Comparison of ENCODE assay signal across 8 mouse cellular contexts in genomic region chr7:19506326-19506725, GRCm38 (mm10). TPM values are rescaled to one million over a fixed set of nuclear protein-coding genes. Genes with fewer than 3 reads are reported as not detected.
DNase-seq lines count a peak whose midpoint lies in the region; ATAC-seq and TF ChIP-seq lines count a peak whose summit lies in the region.

No protein-coding gene starts in this region.

- DNase-seq in kidney, postnatal 14 days: no peak
- no peak for DNase-seq in brain, embryonic 14.5 days (ENCODE audit: low read depth)
- DNase-seq in hindbrain, postnatal 0 days (ENCODE audit: low spot score): no peak
- DNase-seq in layer of hippocampus, adult 11-12 months (ENCODE audit: low spot score): no peak
- DNase-seq in right cerebral cortex, adult 2 months (ENCODE audit: low spot score in 2 of 2): no peak
- DNase-seq in urinary bladder, postnatal 4 days (ENCODE audit: low spot score in 2 of 2): no peak

- H3K4me1 ChIP-seq in kidney, embryonic 14.5 days (ENCODE audit: control insufficient read depth, insufficient read depth, low read length): peaks cover 8% of the 10 kb centered on the region; the same call in 1 of the 2 replicates
- peaks cover 11% of the 10 kb centered on the region; the same call in 1 of the 2 replicates for H3K4me1 ChIP-seq in hindbrain, postnatal 0 days (ENCODE audit: insufficient read depth, low read length)
- H3K4me1 ChIP-seq in neural tube, embryonic 12.5 days: peaks cover 17% of the 10 kb centered on the region

- no peak for ATAC-seq in kidney, embryonic 14.5 days (ENCODE audit: low FRiP score, low TSS enrichment)
- no peak for ATAC-seq in hindbrain, postnatal 0 days
- no peak for ATAC-seq in neural tube, embryonic 12.5 days (ENCODE audit: low FRiP score, low read depth)

- TF ChIP-seq POLR2A in brain, embryonic 14.5 days (IDR thresholded peaks at IDR 0.05; ENCODE audit: borderline replicate concordance, extremely low read depth, insufficient read depth, insufficient read length, poor library complexity, severe bottlenecking): no peak

- 37% methylated on average over 6 of the region's 6 CpGs for WGBS in kidney, embryonic 14.5 days
- 23% methylated on average over 6 of the region's 6 CpGs for WGBS in hindbrain, postnatal 0 days
- 27% methylated on average over 6 of the region's 6 CpGs for WGBS in neural tube, embryonic 12.5 days

- H3K36me3 ChIP-seq in kidney, embryonic 14.5 days (ENCODE audit: control insufficient read depth, insufficient read depth, low read length): no peaks in the 10 kb centered on the region
- no peaks in the 10 kb centered on the region for H3K36me3 ChIP-seq in hindbrain, postnatal 0 days (ENCODE audit: insufficient read depth, low read length)
- no peaks in the 10 kb centered on the region for H3K36me3 ChIP-seq in neural tube, embryonic 12.5 days

- H3K4me2 ChIP-seq in kidney, embryonic 14.5 days (replicated peaks; ENCODE audit: low read depth, low read length): peak overlapping the region; percentile 97; the same call in 1 of the 2 replicates
- H3K4me2 ChIP-seq in hindbrain, postnatal 0 days (ENCODE audit: low read depth, low read length): peak overlapping the region; percentile 88
- H3K4me2 ChIP-seq in neural tube, embryonic 12.5 days (replicated peaks): peak overlapping the region; percentile 91

- H3K4me3 ChIP-seq in kidney, embryonic 14.5 days (ENCODE audit: low read length): peak overlapping the region; percentile 88
- H3K4me3 ChIP-seq in hindbrain, postnatal 0 days (ENCODE audit: low read length): no peak overlapping the region
- H3K4me3 ChIP-seq in neural tube, embryonic 12.5 days: no peak overlapping the region

- no peaks in the 10 kb centered on the region for H3K27me3 ChIP-seq in kidney, embryonic 14.5 days (ENCODE audit: control insufficient read depth, insufficient read depth, low read length)
- H3K27me3 ChIP-seq in hindbrain, postnatal 0 days (ENCODE audit: insufficient read depth, low read length): no peaks in the 10 kb centered on the region
- no peaks in the 10 kb centered on the region for H3K27me3 ChIP-seq in neural tube, embryonic 12.5 days (replicated peaks)

- H3K27ac ChIP-seq in kidney, embryonic 14.5 days (ENCODE audit: low read depth, low read length): no peak overlapping the region
- peak overlapping the region; percentile 83; the same call in 1 of the 2 replicates for H3K27ac ChIP-seq in hindbrain, postnatal 0 days
- no peak overlapping the region for H3K27ac ChIP-seq in neural tube, embryonic 12.5 days

- peak; percentile 9; the same call in 1 of the 2 replicates for TF ChIP-seq CTCF in brain, embryonic 14.5 days (IDR thresholded peaks at IDR 0.05; ENCODE audit: borderline replicate concordance, extremely low read depth, insufficient read depth, insufficient read length)
- TF ChIP-seq CTCF in hindbrain, postnatal 0 days (IDR thresholded peaks at IDR 0.05; ENCODE audit: low read depth): peak; percentile 28; the same call in 1 of the 2 replicates

- no peaks in the 10 kb centered on the region for H3K9me3 ChIP-seq in kidney, embryonic 14.5 days (ENCODE audit: control insufficient read depth, low read length)
- H3K9me3 ChIP-seq in hindbrain, postnatal 0 days (ENCODE audit: low read length): no peaks in the 10 kb centered on the region
- H3K9me3 ChIP-seq in neural tube, embryonic 12.5 days: no peaks in the 10 kb centered on the region

- H3K9ac ChIP-seq in kidney, embryonic 14.5 days (ENCODE audit: low read depth, low read length): no peak overlapping the region
- H3K9ac ChIP-seq in hindbrain, postnatal 0 days (replicated peaks; ENCODE audit: low read length): no peak overlapping the region
- no peak overlapping the region for H3K9ac ChIP-seq in neural tube, embryonic 12.5 days

RNA-seq across cellular contexts. Expression of gene Bloc1s3, which starts 1.8 kb away (rescaled TPM):
- 1.4 and 2.4 TPM in 2 replicates for polyA plus RNA-seq in kidney, embryonic 14.5 days (2014; fragmentation: Nextera tagmentation; extraction: Ambion mirVana)
- 11.2 and 14.6 TPM in 2 replicates for polyA plus RNA-seq in brain, embryonic 14.5 days (2012; rRNA removed)
- 18.8 and 22.4 TPM in 2 replicates for total RNA-seq in hindbrain, postnatal 0 days (2014; rRNA removed)
- 3.8 and 4.3 TPM in 2 replicates for polyA plus RNA-seq in hindbrain, postnatal 0 days (2015; fragmentation: Nextera tagmentation; extraction: Ambion mirVana)
- 4.6 and 5.7 TPM in 2 replicates for polyA plus RNA-seq in neural tube, embryonic 12.5 days (2016; fragmentation: Nextera tagmentation; extraction: Ambion mirVana)

RNA-seq across cellular contexts. Expression of gene Trappc6a, which starts 1.9 kb away (rescaled TPM):
- 63.7 and 70.2 TPM in 2 replicates for polyA plus RNA-seq in kidney, embryonic 14.5 days (2014; fragmentation: Nextera tagmentation; extraction: Ambion mirVana)
- polyA plus RNA-seq in brain, embryonic 14.5 days (2012; rRNA removed): 29.0 and 38.3 TPM in 2 replicates
- total RNA-seq in hindbrain, postnatal 0 days (2014; rRNA removed): 26.4 and 46.5 TPM in 2 replicates
- polyA plus RNA-seq in hindbrain, postnatal 0 days (2015; fragmentation: Nextera tagmentation; extraction: Ambion mirVana): 42.8 and 44.3 TPM in 2 replicates
- 50.6 and 51.0 TPM in 2 replicates for polyA plus RNA-seq in neural tube, embryonic 12.5 days (2016; fragmentation: Nextera tagmentation; extraction: Ambion mirVana)

RNA-seq across cellular contexts. Expression of gene Nkpd1, which starts 11.3 kb away (rescaled TPM):
- 0.13 and 0.27 TPM in 2 replicates for polyA plus RNA-seq in kidney, embryonic 14.5 days (2014; fragmentation: Nextera tagmentation; extraction: Ambion mirVana)
- polyA plus RNA-seq in brain, embryonic 14.5 days (2012; rRNA removed): 0.51 and 0.68 TPM in 2 replicates
- total RNA-seq in hindbrain, postnatal 0 days (2014; rRNA removed): 1.9 and 4.4 TPM in 2 replicates
- 1.3 TPM in 2 replicates for polyA plus RNA-seq in hindbrain, postnatal 0 days (2015; fragmentation: Nextera tagmentation; extraction: Ambion mirVana)
- polyA plus RNA-seq in neural tube, embryonic 12.5 days (2016; fragmentation: Nextera tagmentation; extraction: Ambion mirVana): 0.11 and 0.19 TPM in 2 replicates

RNA-seq across cellular contexts. Expression of gene Exoc3l2, which starts 43.2 kb away (rescaled TPM):
- 3.5 and 3.7 TPM in 2 replicates for polyA plus RNA-seq in kidney, embryonic 14.5 days (2014; fragmentation: Nextera tagmentation; extraction: Ambion mirVana)
- 0.91 and 1.0 TPM in 2 replicates for polyA plus RNA-seq in brain, embryonic 14.5 days (2012; rRNA removed)
- 0.61 and 1.3 TPM in 2 replicates for total RNA-seq in hindbrain, postnatal 0 days (2014; rRNA removed)
- 2.0 and 2.3 TPM in 2 replicates for polyA plus RNA-seq in hindbrain, postnatal 0 days (2015; fragmentation: Nextera tagmentation; extraction: Ambion mirVana)
- 1.2 and 1.6 TPM in 2 replicates for polyA plus RNA-seq in neural tube, embryonic 12.5 days (2016; fragmentation: Nextera tagmentation; extraction: Ambion mirVana)

RNA-seq across cellular contexts. Expression of gene Mark4, which starts 47.7 kb away (rescaled TPM):
- polyA plus RNA-seq in kidney, embryonic 14.5 days (2014; fragmentation: Nextera tagmentation; extraction: Ambion mirVana): 10.4 and 12.1 TPM in 2 replicates
- polyA plus RNA-seq in brain, embryonic 14.5 days (2012; rRNA removed): 50.7 and 67.0 TPM in 2 replicates
- 60.3 and 60.5 TPM in 2 replicates for total RNA-seq in hindbrain, postnatal 0 days (2014; rRNA removed)
- polyA plus RNA-seq in hindbrain, postnatal 0 days (2015; fragmentation: Nextera tagmentation; extraction: Ambion mirVana): 16.2 and 18.1 TPM in 2 replicates
- polyA plus RNA-seq in neural tube, embryonic 12.5 days (2016; fragmentation: Nextera tagmentation; extraction: Ambion mirVana): 19.9 and 21.7 TPM in 2 replicates
